Mouse (Mus musculus): ENCODE measurements around the gene Henmt1.

DNA sequence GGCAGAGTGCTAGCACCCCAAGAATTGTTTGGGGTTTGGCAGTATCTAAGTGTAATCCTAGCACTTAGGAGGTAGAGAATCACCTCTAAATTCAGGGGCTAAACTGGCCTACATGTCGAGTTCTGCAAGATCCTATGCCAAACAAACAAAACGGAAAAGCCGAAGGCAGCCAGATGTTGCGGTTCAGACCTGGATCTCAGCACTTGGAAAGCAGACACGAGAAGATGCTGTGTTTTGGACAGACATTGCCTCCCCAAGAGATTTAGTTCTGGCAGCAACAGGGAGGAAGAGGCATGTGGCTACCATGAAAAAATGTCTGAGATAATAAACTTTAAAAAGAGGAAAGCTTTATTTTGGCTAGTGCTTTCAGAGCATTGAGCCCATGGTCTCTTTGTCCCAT is 39.0 kb upstream of the Henmt1 start:
- TF ChIP-seq CTCF (IDR thresholded peaks at IDR 0.05; ENCODE audit: control insufficient read depth, insufficient read depth, low read length): no peak
- no peak for TF ChIP-seq POLR2A (IDR thresholded peaks at IDR 0.05; ENCODE audit: borderline replicate concordance, control insufficient read depth, low read depth, low read length)
